ENCODE assay signal across 14 mouse cellular contexts in the genomic region with DNA sequence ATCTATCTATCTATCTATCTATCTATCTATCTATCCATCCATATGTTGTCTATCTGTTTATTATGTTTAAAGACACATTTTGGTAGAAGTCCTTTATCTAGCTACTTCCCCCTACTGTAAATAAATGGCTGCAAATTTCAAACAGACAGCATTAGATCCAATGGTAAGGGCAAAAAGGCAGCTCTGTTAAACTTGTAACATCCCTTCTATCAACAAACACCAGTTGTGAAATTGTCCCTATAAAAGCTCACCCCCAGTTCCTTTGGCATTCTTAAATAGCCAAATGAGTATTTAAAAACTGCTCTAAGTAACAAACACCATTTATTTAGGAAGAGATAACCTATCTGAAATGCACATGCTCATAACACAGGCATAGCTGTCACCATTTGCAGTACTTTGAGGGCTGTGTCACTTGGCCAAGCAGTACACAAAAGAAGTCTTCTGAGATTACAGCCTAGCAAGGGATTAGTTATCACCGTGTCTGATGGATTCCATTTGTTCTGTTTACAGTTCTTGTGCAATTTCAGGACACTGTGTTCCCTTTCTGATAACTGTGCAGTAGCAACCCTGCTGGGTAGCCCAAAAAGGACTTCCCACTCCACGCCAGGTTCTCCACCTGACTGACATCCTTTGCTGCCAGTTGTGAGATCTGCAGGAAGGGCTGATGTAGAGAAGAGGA.
A peak's percentile ranks its signal among the peaks of the same experiment; 100 is the strongest.
DNase-seq lines count a peak whose midpoint lies in the region; ATAC-seq and TF ChIP-seq lines count a peak whose summit lies in the region.
"Had no signal": no experiment of that assay in that cellular context is flagged by ENCODE, and none has a peak within 500 bp of the region (broad histone marks: within the 10 kb centered on the region; RNA-seq: fewer than 3 reads in every experiment).

No protein-coding gene starts in this region.

- no peak overlapping the region for H3K4me2 ChIP-seq in lung, postnatal 0 days (replicated peaks; ENCODE audit: low read depth, low read length)
- H3K4me2 ChIP-seq in hindbrain, embryonic 13.5 days, result no peak overlapping the region
- H3K4me2 ChIP-seq: midbrain, embryonic 12.5 days; neural tube, embryonic 12.5 days had no signal

- H3K27ac ChIP-seq in kidney, adult 2 months (ENCODE audit: insufficient read depth, low read depth, low read length), result no peak overlapping the region
- H3K27ac ChIP-seq in lung, postnatal 0 days (ENCODE audit: low read length), result peak overlapping the region; percentile 70
- H3K27ac ChIP-seq in left cerebral cortex, adult 2 months, result no peak overlapping the region
- no peak overlapping the region for H3K27ac ChIP-seq in hindbrain, embryonic 13.5 days
- H3K27ac ChIP-seq: layer of hippocampus, adult 2 months; limb, embryonic 10.5 days; midbrain, embryonic 12.5 days; neural tube, embryonic 12.5 days had no signal

- H3K9me3 ChIP-seq in lung, postnatal 0 days (ENCODE audit: low read length), result no peaks in the 10 kb centered on the region
- H3K9me3 ChIP-seq in hindbrain, embryonic 13.5 days, result no peaks in the 10 kb centered on the region
- H3K9me3 ChIP-seq: limb, embryonic 10.5 days; midbrain, embryonic 12.5 days; neural tube, embryonic 12.5 days had no signal

- TF ChIP-seq CTCF in kidney, adult 2 months (conservative IDR thresholded peaks at IDR 0.05; ENCODE audit: insufficient read depth, insufficient read length, low read depth, low read length), result no peak
- TF ChIP-seq CTCF in lung, postnatal 0 days (IDR thresholded peaks at IDR 0.05), result no peak
- TF ChIP-seq CTCF in left cerebral cortex, adult 2 months (IDR thresholded peaks at IDR 0.05), result no peak

- DNase-seq in kidney, adult 2 months, result peak; percentile 42
- DNase-seq in kidney, adult 18-20 months, result no peak
- DNase-seq in adipocyte (ENCODE audit: low spot score), result peak; percentile 39
- DNase-seq in heart, adult 8-10 months (ENCODE audit: low spot score), result peak; percentile 84
- peak; percentile 94 for DNase-seq in lung, postnatal 0 days (ENCODE audit: low spot score)
- DNase-seq in left cerebral cortex, adult 2 months (ENCODE audit: extremely low spot score in 1 of 2, low spot score in 2 of 2), result no peak
- DNase-seq: cerebellum, postnatal 36 days had no signal

- no peaks in the 10 kb centered on the region for H3K4me1 ChIP-seq in kidney, adult 2 months (ENCODE audit: control insufficient read depth, insufficient read depth, low read length)
- H3K4me1 ChIP-seq in lung, postnatal 0 days (ENCODE audit: insufficient read depth, low read depth, low read length), result peaks cover 4% of the 10 kb centered on the region; the same call in 1 of the 2 replicates
- no peaks in the 10 kb centered on the region; the same call in 1 of the 2 replicates for H3K4me1 ChIP-seq in hindbrain, embryonic 13.5 days (replicated peaks)
- H3K4me1 ChIP-seq: limb, embryonic 10.5 days; neural tube, embryonic 12.5 days had no signal

- peak; percentile 98 for TF ChIP-seq EP300 in lung, postnatal 0 days (IDR thresholded peaks at IDR 0.05)

- no peak for TF ChIP-seq POLR2A in kidney, adult 2 months (IDR thresholded peaks at IDR 0.05; ENCODE audit: low read depth, low read length)

- H3K27me3 ChIP-seq in kidney, adult 2 months (replicated peaks; ENCODE audit: control insufficient read depth, insufficient read depth, low read length), result no peaks in the 10 kb centered on the region
- H3K27me3 ChIP-seq in lung, postnatal 0 days (replicated peaks; ENCODE audit: insufficient read depth, low read length), result no peaks in the 10 kb centered on the region
- H3K27me3 ChIP-seq in hindbrain, embryonic 13.5 days, result no peaks in the 10 kb centered on the region
- H3K27me3 ChIP-seq: midbrain, embryonic 12.5 days; neural tube, embryonic 12.5 days had no signal

- 49% methylated on average over 2 of the region's 2 CpGs for WGBS in kidney, adult 2 months
- 5% methylated on average over 2 of the region's 2 CpGs for WGBS in lung, postnatal 0 days
- 76% methylated on average over 2 of the region's 2 CpGs for WGBS in hindbrain, embryonic 13.5 days

- peak; percentile 93 for ATAC-seq in lung, postnatal 0 days
- ATAC-seq in monocyte, adult 5-6 weeks (replicated peaks; ENCODE audit: insufficient number of reproducible peaks, low FRiP score, low TSS enrichment, poor library complexity, severe bottlenecking), result no peak
- ATAC-seq in hindbrain, embryonic 13.5 days (ENCODE audit: low FRiP score), result no peak

- H3K9ac ChIP-seq in lung, postnatal 0 days (replicated peaks; ENCODE audit: low read depth), result no peak overlapping the region
- no peak overlapping the region for H3K9ac ChIP-seq in hindbrain, embryonic 13.5 days
- H3K9ac ChIP-seq: midbrain, embryonic 12.5 days; neural tube, embryonic 12.5 days had no signal

- intact Hi-C loops in left cerebral cortex, adult 2 months (cut with DNase I), result no loop called here

- no peak overlapping the region for H3K4me3 ChIP-seq in kidney, adult 2 months (ENCODE audit: insufficient read depth, low read depth, low read length)
- no peak overlapping the region for H3K4me3 ChIP-seq in lung, postnatal 0 days (ENCODE audit: low read depth, low read length)
- no peak overlapping the region for H3K4me3 ChIP-seq in left cerebral cortex, adult 2 months
- H3K4me3 ChIP-seq in hindbrain, embryonic 13.5 days, result no peak overlapping the region
- H3K4me3 ChIP-seq: erythroblast, embryonic 14.5 days; layer of hippocampus, adult 2 months; limb, embryonic 10.5 days; midbrain, embryonic 12.5 days; neural tube, embryonic 12.5 days had no signal

- H3K36me3 ChIP-seq in kidney, adult 2 months (ENCODE audit: control insufficient read depth, insufficient read depth, low read length), result no peaks in the 10 kb centered on the region
- H3K36me3 ChIP-seq in lung, postnatal 0 days (ENCODE audit: insufficient read depth, low read length), result no peaks in the 10 kb centered on the region
- no peaks in the 10 kb centered on the region for H3K36me3 ChIP-seq in hindbrain, embryonic 13.5 days
- H3K36me3 ChIP-seq: limb, embryonic 10.5 days; midbrain, embryonic 12.5 days; neural tube, embryonic 12.5 days had no signal

Comparison
In these comparisons a context has a peak if more than half of its experiments do, and no peak if none do; other contexts are left out.
1. DNase-seq: peak in kidney, adult 2 months (single experiment), adipocyte (single experiment), heart, adult 8-10 months (single experiment) and lung, postnatal 0 days (single experiment); none in kidney, adult 18-20 months (single experiment) and left cerebral cortex, adult 2 months (0 of 2).